Mouse (Mus musculus) heart, embryonic 10.5 days (tissue): Measurements from ENCODE around the gene F3. TPM values are rescaled to one million over a fixed set of nuclear protein-coding genes. Genes with fewer than 3 reads are reported as not detected.

Source experiments
- DNase-seq: peaks from one replicate; pipeline ENCODE4 v3.0.0-alpha.2; 2017; ENCODE audit warnings: low spot score
- H3K27ac ChIP-seq: fragments of 300-500 bp; sonication (generic); 2 replicates; pipeline ENCODE4 v1.5.1; 2016; ENCODE audit warnings: mild to moderate bottlenecking
- H3K27me3 ChIP-seq: fragments of 300-500 bp; sonication (generic); 2 replicates; pipeline ENCODE4 v1.6.1; 2016; ENCODE audit warnings: mild to moderate bottlenecking; ENCODE audit not compliant: poor library complexity, insufficient read depth, severe bottlenecking
- H3K36me3 ChIP-seq: fragments of 300-500 bp; sonication (generic); 2 replicates; pipeline ENCODE4 v1.6.1; 2016; ENCODE audit warnings: mild to moderate bottlenecking, moderate library complexity
- H3K4me1 ChIP-seq: fragments of 300-500 bp; sonication (generic); 2 replicates; pipeline ENCODE4 v1.6.1; 2016; ENCODE audit warnings: mild to moderate bottlenecking
- H3K4me3 ChIP-seq: fragments of 300-500 bp; sonication (generic); 2 replicates; pipeline ENCODE4 v1.5.1; 2016; ENCODE audit warnings: mild to moderate bottlenecking, moderate library complexity
- H3K9me3 ChIP-seq: fragments of 300-500 bp; sonication (generic); 2 replicates; pipeline ENCODE4 v1.6.1; 2016; ENCODE audit warnings: mild to moderate bottlenecking, moderate library complexity
- WGBS: fragments of 180-500 bp; shearing (Covaris S2); methylation state at CpG from one replicate; pipeline ENCODE4 v1.1.7; 2016; 5-methylcytosine and 5-hydroxymethylcytosine counted together
- polyA plus RNA-seq: library from polyadenylated mRNA; unstranded; fragments of >200 nt; fragmentation: Nextera tagmentation; extraction: Ambion mirVana; gene quantifications from 2 replicates; pipeline ENCODE4 v1.2.1, GENCODE M21; 2016

The F3 gene
- polyA plus RNA-seq, 1 experiment from 2014 or later = 9.2 TPM

GRCm38 (mm10) chr3:121713151-121713701 is 10.1 kb upstream of the F3 start:
- WGBS = 32% methylated on average over 17 of the region's 17 CpGs
- Histone ChIP-seq H3K4me1 (peaks cover 40% of the 10 kb centered on the region), H3K27me3 (no peaks in the 10 kb centered on the region), H3K36me3 (no peaks in the 10 kb centered on the region), H3K27ac (peak overlapping the region; percentile 63), H3K4me3 (peak overlapping the region; percentile 34), H3K9me3 (no peaks in the 10 kb centered on the region)
- no peak for DNase-seq

DNA sequence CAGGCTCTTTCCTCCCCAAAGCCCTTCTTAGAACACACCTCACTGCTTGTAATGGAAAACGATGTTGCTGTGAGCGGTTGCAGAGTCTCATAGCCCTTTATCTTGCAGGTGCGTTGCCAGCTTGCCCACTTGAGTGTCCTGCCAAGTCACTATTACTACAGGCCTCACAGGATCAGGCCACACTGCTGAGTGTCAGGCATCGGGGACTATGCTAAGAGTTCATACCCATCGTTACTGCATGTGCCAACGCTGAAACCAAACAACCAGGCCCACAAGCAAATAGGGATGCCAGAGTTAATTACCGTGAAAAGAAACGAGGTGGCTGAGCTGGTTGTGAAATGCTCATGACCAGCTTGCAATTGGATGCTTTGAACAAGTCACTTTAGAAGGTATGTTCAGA is 9.5 kb upstream of the F3 start:
- peaks cover 40% of the 10 kb centered on the region for H3K4me1 ChIP-seq
- 79% methylated on average over 8 of the region's 8 CpGs for WGBS
- no peak for DNase-seq
- no peaks in the 10 kb centered on the region for H3K36me3 ChIP-seq
- no peaks in the 10 kb centered on the region for H3K27me3 ChIP-seq
- no peaks in the 10 kb centered on the region for H3K9me3 ChIP-seq
- H3K27ac ChIP-seq = peak overlapping the region; percentile 22; the same call in 1 of the 2 replicates
- H3K4me3 ChIP-seq = no peak overlapping the region

GRCm38 (mm10) chr3:121714461-121714860 is 8.9 kb upstream of the F3 start:
- 65% methylated on average over 2 of the region's 2 CpGs for WGBS
- no peaks in the 10 kb centered on the region for H3K9me3 ChIP-seq
- H3K27me3 ChIP-seq = no peaks in the 10 kb centered on the region
- H3K27ac ChIP-seq = no peak overlapping the region
- H3K4me3 ChIP-seq = no peak overlapping the region
- H3K36me3 ChIP-seq = no peaks in the 10 kb centered on the region
- DNase-seq = no peak
- H3K4me1 ChIP-seq = peaks cover 40% of the 10 kb centered on the region

- Histone ChIP-seq H3K9me3 (no peaks in the 10 kb centered on the region), H3K4me1 (peaks cover 40% of the 10 kb centered on the region), H3K27me3 (no peaks in the 10 kb centered on the region), H3K36me3 (no peaks in the 10 kb centered on the region), H3K27ac (no peak overlapping the region), H3K4me3 (no peak overlapping the region)
- DNase-seq = peak; percentile 57
Observed at GRCm38 (mm10) chr3:121715336-121715735, 8.0 kb upstream of the F3 start.

GRCm38 (mm10) chr3:121715741-121716459 is 7.4 kb upstream of the F3 start:
- Histone ChIP-seq H3K4me3 (no peak overlapping the region), H3K36me3 (no peaks in the 10 kb centered on the region), H3K4me1 (peaks cover 37% of the 10 kb centered on the region), H3K27me3 (no peaks in the 10 kb centered on the region; the same call in 1 of the 2 replicates), H3K27ac (no peak overlapping the region), H3K9me3 (no peaks in the 10 kb centered on the region)
- DNase-seq = peak; percentile 65
- 50% methylated on average over 6 of the region's 6 CpGs for WGBS

- WGBS = 84% methylated on average over 5 of the region's 5 CpGs
- H3K27me3 ChIP-seq = peaks cover 4% of the 10 kb centered on the region; the same call in 1 of the 2 replicates
- no peaks in the 10 kb centered on the region for H3K36me3 ChIP-seq
- H3K9me3 ChIP-seq = no peaks in the 10 kb centered on the region
- no peak overlapping the region for H3K27ac ChIP-seq
- no peak overlapping the region for H3K4me3 ChIP-seq
- H3K4me1 ChIP-seq = peaks cover 36% of the 10 kb centered on the region
- no peak for DNase-seq
Observed at GRCm38 (mm10) chr3:121716480-121716879, 6.9 kb upstream of the F3 start.

DNA sequence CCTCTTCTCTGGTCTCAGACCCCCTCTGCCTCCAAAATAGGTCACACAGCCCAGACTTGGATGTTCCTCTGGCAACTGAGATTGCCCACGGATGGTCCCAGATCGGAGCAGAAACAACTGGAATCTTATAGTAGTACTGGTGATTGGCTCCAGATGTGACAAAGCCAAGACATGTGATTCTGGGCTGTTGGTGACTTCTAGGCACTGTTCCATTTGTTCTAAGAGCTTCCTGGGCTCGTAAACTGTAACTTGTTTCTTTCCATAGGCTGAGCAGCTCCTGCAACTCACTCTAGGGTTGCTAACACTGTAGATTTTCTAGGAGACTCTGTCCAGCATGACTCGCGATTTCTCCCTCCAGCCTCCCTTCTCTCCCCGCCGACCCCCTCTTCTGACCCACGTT is 4.7 kb upstream of the F3 start:
- DNase-seq = peak; percentile 55
- peaks cover 6% of the 10 kb centered on the region; the same call in 1 of the 2 replicates for H3K27me3 ChIP-seq
- H3K9me3 ChIP-seq = no peaks in the 10 kb centered on the region
- H3K27ac ChIP-seq = no peak overlapping the region
- no peaks in the 10 kb centered on the region for H3K36me3 ChIP-seq
- 65% methylated on average over 8 of the region's 8 CpGs for WGBS
- H3K4me1 ChIP-seq = peaks cover 39% of the 10 kb centered on the region
- H3K4me3 ChIP-seq = no peak overlapping the region

- WGBS = 80% methylated on average over 3 of the region's 3 CpGs
- H3K36me3 ChIP-seq = no peaks in the 10 kb centered on the region
- H3K27ac ChIP-seq = no peak overlapping the region
- no peaks in the 10 kb centered on the region for H3K9me3 ChIP-seq
- no peak overlapping the region for H3K4me3 ChIP-seq
- DNase-seq = no peak
- peaks cover 44% of the 10 kb centered on the region for H3K4me1 ChIP-seq
- H3K27me3 ChIP-seq = peaks cover 10% of the 10 kb centered on the region; the same call in 1 of the 2 replicates
Observed at GRCm38 (mm10) chr3:121719701-121720100, 3.6 kb upstream of the F3 start.

DNA sequence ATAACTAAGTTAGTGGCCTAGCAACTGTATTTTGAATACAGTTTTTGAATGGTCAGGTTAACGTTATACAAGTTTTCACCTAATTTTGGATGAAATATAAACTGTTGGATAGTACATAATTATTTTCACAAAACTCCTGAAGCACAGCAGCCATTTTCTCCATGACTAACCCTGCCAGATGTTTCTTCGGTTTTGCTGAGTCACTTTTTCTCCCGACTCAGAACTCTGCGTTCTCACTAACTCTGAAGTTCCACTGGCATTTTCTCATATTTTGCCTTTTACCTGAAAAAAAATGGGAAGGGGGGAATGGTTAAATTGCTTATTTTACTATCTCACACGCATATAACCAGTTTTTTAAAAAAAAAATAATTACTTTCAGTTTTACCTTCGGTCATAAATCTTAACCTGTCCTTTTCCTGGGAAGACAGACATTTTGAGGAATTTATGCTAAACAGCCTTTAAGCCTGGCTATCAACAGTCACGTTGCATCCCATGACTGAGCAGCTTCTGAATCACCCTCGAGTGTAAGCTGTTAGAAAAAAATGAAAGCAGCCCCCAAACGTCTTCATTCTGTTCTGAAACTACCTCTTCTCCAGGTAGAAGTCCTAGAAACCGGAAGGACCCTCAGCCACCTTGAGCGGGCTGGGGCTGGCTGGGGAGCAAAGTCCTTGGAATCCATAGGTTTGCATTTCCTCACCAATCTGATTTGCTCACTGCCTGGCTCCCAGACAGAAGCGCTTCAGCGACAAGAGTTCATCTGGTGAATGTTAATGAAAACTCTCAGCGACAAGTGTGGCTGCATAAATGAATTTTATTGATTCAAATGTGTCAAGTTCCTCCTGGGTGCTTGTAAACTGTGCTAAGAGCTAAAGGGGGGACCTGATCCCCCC is 2.3 kb upstream of the F3 start:
- H3K27ac ChIP-seq = no peak overlapping the region
- WGBS = 46% methylated on average over 14 of the region's 14 CpGs
- H3K27me3 ChIP-seq = peaks cover 12% of the 10 kb centered on the region; the same call in 1 of the 2 replicates

GRCm38 (mm10) chr3:121721691-121722070 is 1.7 kb upstream of the F3 start:
- Histone ChIP-seq H3K4me3 (no peak overlapping the region), H3K27me3 (peaks cover 12% of the 10 kb centered on the region; the same call in 1 of the 2 replicates), H3K9me3 (no peaks in the 10 kb centered on the region), H3K4me1 (peaks cover 35% of the 10 kb centered on the region), H3K36me3 (no peaks in the 10 kb centered on the region), H3K27ac (no peak overlapping the region)
- WGBS = 62% methylated on average over 7 of the region's 7 CpGs
- DNase-seq = no peak

More for the DNA sequence above, 2.3 kb upstream of the F3 start:
- DNase-seq = peak; percentile 53
- H3K36me3 ChIP-seq = no peaks in the 10 kb centered on the region
- no peaks in the 10 kb centered on the region for H3K9me3 ChIP-seq
- no peak overlapping the region for H3K4me3 ChIP-seq
- peaks cover 35% of the 10 kb centered on the region for H3K4me1 ChIP-seq

- WGBS = 6% methylated on average over 20 of the region's 20 CpGs
Observed at GRCm38 (mm10) chr3:121723968-121724524, 709 bp downstream of the F3 start.

GRCm38 (mm10) chr3:121724553-121724952 is 1.2 kb downstream of the F3 start:
- DNase-seq = no peak
- Histone ChIP-seq H3K9me3 (no peaks in the 10 kb centered on the region), H3K4me3 (peak overlapping the region; percentile 74), H3K36me3 (peaks cover 7% of the 10 kb centered on the region; the same call in 1 of the 2 replicates), H3K4me1 (peaks cover 35% of the 10 kb centered on the region), H3K27me3 (peaks cover 12% of the 10 kb centered on the region; the same call in 1 of the 2 replicates), H3K27ac (no peak overlapping the region)
- 32% methylated on average over 12 of the region's 12 CpGs for WGBS

More at GRCm38 (mm10) chr3:121723968-121724524, 709 bp downstream of the F3 start:
- H3K36me3 ChIP-seq = peaks cover 4% of the 10 kb centered on the region; the same call in 1 of the 2 replicates
- H3K9me3 ChIP-seq = no peaks in the 10 kb centered on the region
- H3K27ac ChIP-seq = peak overlapping the region; percentile 86
- peaks cover 35% of the 10 kb centered on the region for H3K4me1 ChIP-seq
- peak overlapping the region; percentile 74 for H3K4me3 ChIP-seq
- DNase-seq = no peak
- H3K27me3 ChIP-seq = peaks cover 12% of the 10 kb centered on the region; the same call in 1 of the 2 replicates
